Mouse (Mus musculus) testis, adult 2 months (tissue): ENCODE measurements around the gene Defb11. TPM values are rescaled to one million over a fixed set of nuclear protein-coding genes. Genes with fewer than 3 reads are reported as not detected.
"Not testable (repeated sequence)": the region's sequence is repeated elsewhere in the genome, so short reads cannot be mapped to it uniquely, and the experiment has no call there.

Source experiments
- H3K27ac ChIP-seq: fragments of 200-500 bp; 2 replicates; pipeline ENCODE4 v1.5.1; 2012; ENCODE audit warnings: low read depth, low read length; ENCODE audit not compliant: control insufficient read depth, insufficient read depth
- H3K27me3 ChIP-seq: fragments of 200-500 bp; 2 replicates; pipeline ENCODE4 v1.6.1; 2012; ENCODE audit warnings: mild to moderate bottlenecking, low read length, moderate library complexity; ENCODE audit not compliant: control insufficient read depth, insufficient read depth
- H3K36me3 ChIP-seq: fragments of 200-500 bp; 2 replicates; pipeline ENCODE4 v1.6.1; 2012; ENCODE audit warnings: mild to moderate bottlenecking, low read length; ENCODE audit not compliant: control insufficient read depth, insufficient read depth
- H3K4me1 ChIP-seq: fragments of 200-500 bp; 2 replicates; pipeline ENCODE4 v1.6.1; 2012; ENCODE audit warnings: low read length; ENCODE audit not compliant: control insufficient read depth, insufficient read depth
- H3K4me3 ChIP-seq: fragments of 200-500 bp; 2 replicates; pipeline ENCODE4 v1.5.1; 2012; ENCODE audit warnings: low read depth, mild to moderate bottlenecking, low read length, moderate library complexity, mixed read lengths; ENCODE audit not compliant: control insufficient read depth
- CTCF ChIP-seq: fragments of 200-500 bp; IDR thresholded peaks from 2 replicates; pipeline ENCODE4 v1.5.1; 2012; ENCODE audit warnings: low read depth, mild to moderate bottlenecking, inconsistent platforms, low read length, moderate library complexity; ENCODE audit not compliant: control insufficient read depth, insufficient read depth, insufficient replicate concordance
- POLR2A ChIP-seq: fragments of 200-500 bp; IDR thresholded peaks from 2 replicates; pipeline ENCODE4 v1.6.1; 2012; ENCODE audit warnings: low read depth, mild to moderate bottlenecking, inconsistent platforms, low read length, moderate library complexity; ENCODE audit not compliant: control insufficient read depth
- polyA plus RNA-seq: library from polyadenylated mRNA; depleted of rRNA; stranded (reverse); fragments of >200 nt; gene quantifications from 2 replicates; pipeline ENCODE4 v1.2.3, GENCODE M21; 2012; rRNA removed

Gene Defb11
- polyA plus RNA-seq, 1 experiment = not detected

- H3K27me3 ChIP-seq = no peaks in the 10 kb centered on the region
- no peak overlapping the region for H3K27ac ChIP-seq
- H3K36me3 ChIP-seq = no peaks in the 10 kb centered on the region
- TF ChIP-seq CTCF (no peak), POLR2A (no peak)
- H3K4me1 ChIP-seq = no peaks in the 10 kb centered on the region
- H3K4me3 ChIP-seq = no peak overlapping the region
Observed at GRCm38 (mm10) chr8:21912554-21912953, 6.3 kb upstream of the Defb11 start.

- no peak overlapping the region for H3K4me3 ChIP-seq
- H3K36me3 ChIP-seq = no peaks in the 10 kb centered on the region
- H3K4me1 ChIP-seq = no peaks in the 10 kb centered on the region
- TF ChIP-seq POLR2A (no peak), CTCF (no peak)
- H3K27ac ChIP-seq = no peak overlapping the region
- no peaks in the 10 kb centered on the region for H3K27me3 ChIP-seq
Observed at GRCm38 (mm10) chr8:21911931-21912330, 5.7 kb upstream of the Defb11 start.

DNA sequence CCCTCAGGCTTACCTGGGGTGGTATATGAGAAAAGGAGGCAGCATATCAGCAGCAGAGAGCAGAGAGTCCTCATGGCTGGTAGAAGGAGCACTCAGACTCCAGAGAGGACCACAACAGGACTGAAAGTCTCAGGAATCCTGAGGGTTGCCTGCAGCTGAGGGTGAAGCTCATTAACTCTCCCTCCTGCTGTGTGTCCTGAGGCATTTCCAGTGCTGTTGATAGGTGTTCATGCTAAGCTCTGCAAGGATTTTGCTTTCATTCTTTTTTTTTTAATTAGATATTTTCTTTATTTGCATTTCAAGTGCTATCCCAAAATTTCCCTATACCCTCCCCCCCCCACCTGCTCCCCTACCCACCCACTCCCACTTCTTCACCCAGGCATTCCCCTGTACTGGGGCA lies 20.9 kb downstream of the Defb11 start, which contains the start of gene Defb9:
Gene Defb9 (minus strand): TSS at position 101 of the 400 bp plus-strand sequence.
- not testable (repeated sequence) for H3K27ac ChIP-seq, H3K36me3 ChIP-seq, H3K27me3 ChIP-seq, H3K4me1 ChIP-seq, H3K4me3 ChIP-seq

- not testable (repeated sequence) for H3K27ac ChIP-seq, H3K4me3 ChIP-seq, H3K4me1 ChIP-seq, H3K27me3 ChIP-seq, H3K36me3 ChIP-seq
Observed at GRCm38 (mm10) chr8:21858586-21858985, 47.6 kb downstream of the Defb11 start, which contains the start of gene Defb10. Defb10 (plus strand) TSS chr8:21858901.

Other genes starting within 250 kb of the Defb11 start
- not detected in 2 replicates for gene Defa34, start 240.6 kb downstream of the Defb11 start, polyA plus RNA-seq
- gene AY761184, start 202.8 kb downstream of the Defb11 start, polyA plus RNA-seq = not detected in 2 replicates
- gene Defa24, start 171.9 kb downstream of the Defb11 start, polyA plus RNA-seq = not detected in 2 replicates
- gene Defb50, start 82.9 kb downstream of the Defb11 start, polyA plus RNA-seq = not detected in 2 replicates
- 37.7 TPM in 1 of 2 replicates, not detected in the other for gene Defb2, start 66.5 kb downstream of the Defb11 start, polyA plus RNA-seq
- gene Defb10, start 47.5 kb downstream of the Defb11 start, polyA plus RNA-seq = 1.4 TPM in 1 of 2 replicates, not detected in the other
- 5.1 TPM in 1 of 2 replicates, not detected in the other for gene Defb9, start 21.0 kb downstream of the Defb11 start, polyA plus RNA-seq
- gene Defb15, start 26.3 kb upstream of the Defb11 start, polyA plus RNA-seq = 2.1 TPM in 1 of 2 replicates, not detected in the other
- not detected in 2 replicates for gene Defb35, start 31.9 kb upstream of the Defb11 start, polyA plus RNA-seq
- gene Defb13, start 40.4 kb upstream of the Defb11 start, polyA plus RNA-seq = not detected in 2 replicates
- gene Fam90a1a, start 52.3 kb upstream of the Defb11 start, polyA plus RNA-seq = 0.07 TPM in 1 of 2 replicates, not detected in the other
- gene Ccdc70, start 63.4 kb upstream of the Defb11 start, polyA plus RNA-seq = 43.4 and 56.2 TPM in 2 replicates
- gene Atp7b, start 153.9 kb upstream of the Defb11 start, polyA plus RNA-seq = 2.9 and 3.1 TPM in 2 replicates
- 4.5 and 5.0 TPM in 2 replicates for gene Alg11, start 154.3 kb upstream of the Defb11 start, polyA plus RNA-seq
- 0.31 and 0.40 TPM in 2 replicates for gene Nek5, start 218.6 kb upstream of the Defb11 start, polyA plus RNA-seq